Mouse (Mus musculus): ENCODE results near the gene Dach2. TPM values are rescaled to one million over a fixed set of nuclear protein-coding genes. Genes with fewer than 3 reads are reported as not detected.

Gene Dach2
- polyA plus RNA-seq, 1 experiment from 2014 or later = 7.9 TPM

GRCm38 (mm10) chrX:113482131-113482530 lies 184.8 kb downstream of the Dach2 start:
- WGBS = 95% methylated on average over 1 of the region's 1 CpGs
- Histone ChIP-seq H3K9ac (ENCODE audit: low read length) (no peak overlapping the region), H3K4me2 (no peak overlapping the region), H3K27ac (ENCODE audit: low read depth, low read length) (no peak overlapping the region), H3K36me3 (ENCODE audit: control insufficient read depth, insufficient read depth, low read length) (no peaks in the 10 kb centered on the region), H3K9me3 (ENCODE audit: control insufficient read depth, low read length) (no peaks in the 10 kb centered on the region), H3K4me1 (ENCODE audit: control insufficient read depth, insufficient read depth, low read length) (no peaks in the 10 kb centered on the region), H3K27me3 (ENCODE audit: control insufficient read depth, insufficient read depth, low read length) (no peaks in the 10 kb centered on the region), H3K4me3 (ENCODE audit: low read depth, low read length) (no peak overlapping the region)
- no peak for DNase-seq (ENCODE audit: low spot score, missing footprints)
- no peak for ATAC-seq (ENCODE audit: low FRiP score)

- Histone ChIP-seq H3K4me2 (no peak overlapping the region), H3K27ac (ENCODE audit: low read depth, low read length) (no peak overlapping the region), H3K9me3 (ENCODE audit: control insufficient read depth, low read length) (no peaks in the 10 kb centered on the region), H3K4me1 (ENCODE audit: control insufficient read depth, insufficient read depth, low read length) (no peaks in the 10 kb centered on the region), H3K9ac (ENCODE audit: low read length) (no peak overlapping the region), H3K27me3 (ENCODE audit: control insufficient read depth, insufficient read depth, low read length) (no peaks in the 10 kb centered on the region), H3K4me3 (ENCODE audit: low read depth, low read length) (no peak overlapping the region), H3K36me3 (ENCODE audit: control insufficient read depth, insufficient read depth, low read length) (no peaks in the 10 kb centered on the region)
- 91% methylated on average over 3 of the region's 3 CpGs for WGBS
- DNase-seq (ENCODE audit: low spot score, missing footprints) = no peak
- ATAC-seq (ENCODE audit: low FRiP score) = no peak
These were observed 247.8 kb downstream of the Dach2 start for GRCm38 (mm10) chrX:113545106-113545505.

GRCm38 (mm10) chrX:113563897-113564296 lies 266.6 kb downstream of the Dach2 start:
- Histone ChIP-seq H3K4me3 (ENCODE audit: low read depth, low read length) (no peak overlapping the region), H3K27me3 (ENCODE audit: control insufficient read depth, insufficient read depth, low read length) (no peaks in the 10 kb centered on the region), H3K9ac (ENCODE audit: low read length) (no peak overlapping the region), H3K9me3 (ENCODE audit: control insufficient read depth, low read length) (no peaks in the 10 kb centered on the region), H3K4me1 (ENCODE audit: control insufficient read depth, insufficient read depth, low read length) (no peaks in the 10 kb centered on the region), H3K36me3 (ENCODE audit: control insufficient read depth, insufficient read depth, low read length) (no peaks in the 10 kb centered on the region), H3K27ac (ENCODE audit: low read depth, low read length) (no peak overlapping the region), H3K4me2 (no peak overlapping the region)
- WGBS = 88% methylated on average over 2 of the region's 2 CpGs
- ATAC-seq (ENCODE audit: low FRiP score) (no peak), DNase-seq (ENCODE audit: low spot score, missing footprints) (no peak)

- H3K9ac ChIP-seq (ENCODE audit: low read length) = no peak overlapping the region
- H3K4me3 ChIP-seq (ENCODE audit: low read depth, low read length) = no peak overlapping the region
- H3K4me1 ChIP-seq (ENCODE audit: control insufficient read depth, insufficient read depth, low read length) = no peaks in the 10 kb centered on the region
- no peak overlapping the region for H3K4me2 ChIP-seq
- H3K27ac ChIP-seq (ENCODE audit: low read depth, low read length) = no peak overlapping the region
- no peaks in the 10 kb centered on the region for H3K27me3 ChIP-seq (ENCODE audit: control insufficient read depth, insufficient read depth, low read length)
- DNase-seq (ENCODE audit: low spot score, missing footprints) = no peak
- no peaks in the 10 kb centered on the region for H3K9me3 ChIP-seq (ENCODE audit: control insufficient read depth, low read length)
- no peaks in the 10 kb centered on the region for H3K36me3 ChIP-seq (ENCODE audit: control insufficient read depth, insufficient read depth, low read length)
- ATAC-seq (ENCODE audit: low FRiP score) = no peak
These were observed 368.8 kb downstream of the Dach2 start for GRCm38 (mm10) chrX:113666069-113666468.

GRCm38 (mm10) chrX:113687163-113687562 lies 389.9 kb downstream of the Dach2 start:
- no peak for DNase-seq (ENCODE audit: low spot score, missing footprints)
- Histone ChIP-seq H3K9me3 (ENCODE audit: control insufficient read depth, low read length) (no peaks in the 10 kb centered on the region), H3K4me3 (ENCODE audit: low read depth, low read length) (no peak overlapping the region), H3K9ac (ENCODE audit: low read length) (no peak overlapping the region), H3K27ac (ENCODE audit: low read depth, low read length) (no peak overlapping the region), H3K4me2 (no peak overlapping the region), H3K36me3 (ENCODE audit: control insufficient read depth, insufficient read depth, low read length) (no peaks in the 10 kb centered on the region), H3K27me3 (ENCODE audit: control insufficient read depth, insufficient read depth, low read length) (no peaks in the 10 kb centered on the region), H3K4me1 (ENCODE audit: control insufficient read depth, insufficient read depth, low read length) (no peaks in the 10 kb centered on the region)
- no peak for ATAC-seq (ENCODE audit: low FRiP score)
- WGBS = 57% methylated on average over 2 of the region's 2 CpGs

GRCm38 (mm10) chrX:113712363-113712762 lies 415.1 kb downstream of the Dach2 start:
- H3K9ac ChIP-seq (ENCODE audit: low read length) = no peak overlapping the region
- no peak overlapping the region for H3K27ac ChIP-seq (ENCODE audit: low read depth, low read length)
- H3K4me3 ChIP-seq (ENCODE audit: low read depth, low read length) = no peak overlapping the region
- ATAC-seq (ENCODE audit: low FRiP score) (no peak), DNase-seq (ENCODE audit: low spot score, missing footprints) (no peak)
- H3K9me3 ChIP-seq (ENCODE audit: control insufficient read depth, low read length) = no peaks in the 10 kb centered on the region
- H3K4me2 ChIP-seq = no peak overlapping the region
- no peaks in the 10 kb centered on the region for H3K4me1 ChIP-seq (ENCODE audit: control insufficient read depth, insufficient read depth, low read length)
- H3K27me3 ChIP-seq (ENCODE audit: control insufficient read depth, insufficient read depth, low read length) = no peaks in the 10 kb centered on the region
- 91% methylated on average over 2 of the region's 2 CpGs for WGBS
- H3K36me3 ChIP-seq (ENCODE audit: control insufficient read depth, insufficient read depth, low read length) = no peaks in the 10 kb centered on the region

- no peak overlapping the region for H3K27ac ChIP-seq (ENCODE audit: low read depth, low read length)
- H3K36me3 ChIP-seq (ENCODE audit: control insufficient read depth, insufficient read depth, low read length) = no peaks in the 10 kb centered on the region
- no peak overlapping the region for H3K4me2 ChIP-seq
- ATAC-seq (ENCODE audit: low FRiP score) (no peak), DNase-seq (ENCODE audit: low spot score, missing footprints) (no peak)
- H3K4me1 ChIP-seq (ENCODE audit: control insufficient read depth, insufficient read depth, low read length) = no peaks in the 10 kb centered on the region
- no peaks in the 10 kb centered on the region for H3K9me3 ChIP-seq (ENCODE audit: control insufficient read depth, low read length)
- no peaks in the 10 kb centered on the region for H3K27me3 ChIP-seq (ENCODE audit: control insufficient read depth, insufficient read depth, low read length)
- H3K9ac ChIP-seq (ENCODE audit: low read length) = no peak overlapping the region
- no peak overlapping the region for H3K4me3 ChIP-seq (ENCODE audit: low read depth, low read length)
These were observed 426.8 kb downstream of the Dach2 start for GRCm38 (mm10) chrX:113724124-113724523.

- no peak for ATAC-seq (ENCODE audit: low FRiP score)
These were observed 449.8 kb downstream of the Dach2 start for GRCm38 (mm10) chrX:113747122-113747521.

GRCm38 (mm10) chrX:113792264-113792663 lies 495.0 kb downstream of the Dach2 start:
- Histone ChIP-seq H3K4me3 (ENCODE audit: low read depth, low read length) (no peak overlapping the region), H3K27me3 (ENCODE audit: control insufficient read depth, insufficient read depth, low read length) (no peaks in the 10 kb centered on the region), H3K27ac (ENCODE audit: low read depth, low read length) (no peak overlapping the region), H3K9me3 (ENCODE audit: control insufficient read depth, low read length) (no peaks in the 10 kb centered on the region), H3K9ac (ENCODE audit: low read length) (no peak overlapping the region), H3K4me1 (ENCODE audit: control insufficient read depth, insufficient read depth, low read length) (no peaks in the 10 kb centered on the region), H3K36me3 (ENCODE audit: control insufficient read depth, insufficient read depth, low read length) (no peaks in the 10 kb centered on the region), H3K4me2 (no peak overlapping the region)
- ATAC-seq (ENCODE audit: low FRiP score) = no peak
- DNase-seq (ENCODE audit: low spot score, missing footprints) = no peak
- 18% methylated on average over 1 of the region's 1 CpGs for WGBS

More at GRCm38 (mm10) chrX:113747122-113747521, 449.8 kb downstream of the Dach2 start:
- Histone ChIP-seq H3K9ac (ENCODE audit: low read length) (no peak overlapping the region), H3K9me3 (ENCODE audit: control insufficient read depth, low read length) (no peaks in the 10 kb centered on the region), H3K36me3 (ENCODE audit: control insufficient read depth, insufficient read depth, low read length) (no peaks in the 10 kb centered on the region), H3K27me3 (ENCODE audit: control insufficient read depth, insufficient read depth, low read length) (no peaks in the 10 kb centered on the region), H3K4me1 (ENCODE audit: control insufficient read depth, insufficient read depth, low read length) (no peaks in the 10 kb centered on the region), H3K4me2 (no peak overlapping the region), H3K4me3 (ENCODE audit: low read depth, low read length) (no peak overlapping the region), H3K27ac (ENCODE audit: low read depth, low read length) (no peak overlapping the region)
- no peak for DNase-seq (ENCODE audit: low spot score, missing footprints)

GRCm38 (mm10) chrX:113810369-113810768 lies 513.1 kb downstream of the Dach2 start:
- no peaks in the 10 kb centered on the region for H3K36me3 ChIP-seq (ENCODE audit: control insufficient read depth, insufficient read depth, low read length)
- no peak overlapping the region for H3K4me3 ChIP-seq (ENCODE audit: low read depth, low read length)
- H3K9me3 ChIP-seq (ENCODE audit: control insufficient read depth, low read length) = no peaks in the 10 kb centered on the region
- ATAC-seq (ENCODE audit: low FRiP score) (no peak), DNase-seq (ENCODE audit: low spot score, missing footprints) (no peak)
- no peaks in the 10 kb centered on the region for H3K4me1 ChIP-seq (ENCODE audit: control insufficient read depth, insufficient read depth, low read length)
- H3K4me2 ChIP-seq = no peak overlapping the region
- H3K27me3 ChIP-seq (ENCODE audit: control insufficient read depth, insufficient read depth, low read length) = no peaks in the 10 kb centered on the region
- no peak overlapping the region for H3K27ac ChIP-seq (ENCODE audit: low read depth, low read length)
- no peak overlapping the region for H3K9ac ChIP-seq (ENCODE audit: low read length)
